Mouse (Mus musculus): ENCODE results near the gene Tceal7.

- TF ChIP-seq ZC3H11A (IDR thresholded peaks at IDR 0.05; ENCODE audit: borderline replicate concordance, low read depth, low read length): no peak
- no peak for TF ChIP-seq CHD2 (IDR thresholded peaks at IDR 0.05; ENCODE audit: low read depth, low read length)
- TF ChIP-seq MAFK (IDR thresholded peaks at IDR 0.05; ENCODE audit: insufficient read depth, low read depth, low read length): no peak
- no peak for TF ChIP-seq HCFC1 (IDR thresholded peaks at IDR 0.05; ENCODE audit: borderline replicate concordance, insufficient read depth, low read length)
Measured at GRCm38 (mm10) chrX:136183107-136183506, 31.5 kb upstream of the Tceal7 start.
